Mouse (Mus musculus) myocyte (in vitro differentiated cells): ENCODE measurements around the gene Alg9. TPM values are rescaled to one million over a fixed set of nuclear protein-coding genes. Genes with fewer than 3 reads are reported as not detected.
A peak's percentile ranks its signal among the peaks of the same experiment; 100 is the strongest.

Experiments
- H3K27me3 ChIP-seq: one replicate; pipeline ENCODE4 v1.6.1; 2011; ENCODE audit not compliant: control insufficient read depth, insufficient read depth, insufficient read length
- H3K36me3 ChIP-seq: one replicate; pipeline ENCODE4 v1.6.1; 2011; ENCODE audit not compliant: control insufficient read depth, insufficient read depth
- H3K4me2 ChIP-seq: one replicate; pipeline ENCODE4 v1.6.1; 2011; ENCODE audit warnings: low read depth, control low read depth
- H3K4me3 ChIP-seq: one replicate; pipeline ENCODE4 v1.5.1; 2011; ENCODE audit warnings: mild to moderate bottlenecking, control low read depth, moderate library complexity
- H3K79me2 ChIP-seq: one replicate; pipeline ENCODE4 v1.6.1; 2011; ENCODE audit not compliant: control insufficient read depth, insufficient read depth
- H3ac ChIP-seq: one replicate; pipeline ENCODE4 v1.6.1; 2011; ENCODE audit not compliant: control insufficient read depth, insufficient read length
- CEBPB ChIP-seq: IDR thresholded peaks from 2 replicates; pipeline ENCODE4 v1.6.1; 2011; ENCODE audit warnings: mild to moderate bottlenecking, moderate library complexity; ENCODE audit not compliant: poor library complexity, insufficient read depth, severe bottlenecking
- E2F4 ChIP-seq: IDR thresholded peaks from one replicate; pipeline ENCODE4 v1.6.1; 2011; ENCODE audit warnings: mild to moderate bottlenecking, control low read depth, moderate library complexity; ENCODE audit not compliant: insufficient read depth
- MAX ChIP-seq: IDR thresholded peaks from one replicate; pipeline ENCODE4 v1.6.1; 2011; ENCODE audit warnings: low read depth, mild to moderate bottlenecking, control low read depth
- MYOD1 ChIP-seq, 3 experiments: IDR thresholded peaks; one replicate each; pipeline ENCODE4 v1.6.1; 2011; ENCODE audit warnings: control low read depth in 2 of 3, low read depth in 2 of 3, mild to moderate bottlenecking in 2 of 3, moderate library complexity in 1 of 3; ENCODE audit not compliant: insufficient read length in 2 of 3, control insufficient read depth in 1 of 3
- MYOG ChIP-seq, 3 experiments: IDR thresholded peaks; one replicate each; pipeline ENCODE4 v1.6.1; 2011; ENCODE audit warnings: control low read depth in 2 of 3, low read depth in 2 of 3, mild to moderate bottlenecking in 2 of 3; ENCODE audit not compliant: insufficient read length in 2 of 3, control insufficient read depth in 1 of 3, insufficient read depth in 1 of 3
- POLR2A ChIP-seq: IDR thresholded peaks from one replicate; pipeline ENCODE4 v1.6.1; 2011; ENCODE audit warnings: low read depth, mild to moderate bottlenecking, control low read depth, moderate library complexity; ENCODE audit not compliant: insufficient read length
- POLR2AphosphoS2 ChIP-seq: IDR thresholded peaks from one replicate; pipeline ENCODE4 v1.6.1; 2011; ENCODE audit warnings: low read depth, control low read depth; ENCODE audit not compliant: insufficient read length
- REST ChIP-seq: IDR thresholded peaks from one replicate; pipeline ENCODE4 v1.6.1; 2011; ENCODE audit warnings: mild to moderate bottlenecking, control low read depth, moderate library complexity; ENCODE audit not compliant: insufficient read depth, insufficient read length
- SRF ChIP-seq: IDR thresholded peaks from one replicate; pipeline ENCODE4 v1.6.1; 2011; ENCODE audit warnings: low read depth; ENCODE audit not compliant: control insufficient read depth, insufficient read length
- TCF12 ChIP-seq: IDR thresholded peaks from one replicate; pipeline ENCODE4 v1.6.1; 2011; ENCODE audit warnings: mild to moderate bottlenecking, control low read depth; ENCODE audit not compliant: poor library complexity, insufficient read depth, severe bottlenecking
- TCF3 ChIP-seq: IDR thresholded peaks from one replicate; pipeline ENCODE4 v1.6.1; 2011; ENCODE audit warnings: low read depth, control low read depth; ENCODE audit not compliant: insufficient read length
- USF1 ChIP-seq: IDR thresholded peaks from one replicate; pipeline ENCODE4 v1.6.1; 2011; ENCODE audit warnings: low read depth, mild to moderate bottlenecking, control low read depth, moderate library complexity
- polyA plus RNA-seq: library from polyadenylated mRNA; unstranded; fragments of >200 nt; fragmentation: generic; extraction: Trizol; gene quantifications from one replicate; pipeline ENCODE4 v1.2.1, GENCODE M21; 2012; ENCODE audit warnings: missing spikeins

Alg9 gene
- polyA plus RNA-seq, 1 experiment: 22.5 TPM

- H3K79me2 ChIP-seq: no peaks in the 10 kb centered on the region
- no peaks in the 10 kb centered on the region for H3K27me3 ChIP-seq
- TF ChIP-seq TCF3 (no peak), POLR2A (no peak), REST (no peak)
- H3K36me3 ChIP-seq: no peaks in the 10 kb centered on the region
- no peak overlapping the region for H3ac ChIP-seq
- no peak overlapping the region for H3K4me3 ChIP-seq
- H3K4me2 ChIP-seq: no peak overlapping the region
Observed at GRCm38 (mm10) chr9:50729600-50729999, 45.2 kb upstream of the Alg9 start.

DNA sequence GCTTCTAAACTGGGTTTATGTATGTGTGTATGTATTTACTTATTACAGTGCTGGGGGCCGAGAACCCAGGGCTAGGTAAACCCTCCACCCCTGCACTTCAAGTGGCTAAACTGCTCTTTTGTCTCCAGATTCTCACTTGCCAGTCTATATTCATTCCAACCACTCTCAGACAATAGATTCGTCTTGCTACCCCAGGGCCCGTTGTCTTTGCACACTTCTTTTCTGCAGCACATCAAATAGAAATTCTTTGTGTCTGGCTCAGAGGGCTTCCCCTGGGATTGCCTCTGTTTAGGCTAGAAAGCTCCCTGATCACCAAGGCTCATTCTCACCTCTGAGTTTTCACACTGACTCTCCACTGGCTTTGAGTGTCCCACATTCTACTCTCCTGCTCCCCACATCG lies 42.3 kb upstream of the Alg9 start:
- Histone ChIP-seq H3K4me3 (no peak overlapping the region), H3ac (no peak overlapping the region), H3K27me3 (no peaks in the 10 kb centered on the region), H3K4me2 (peak overlapping the region; percentile 13), H3K36me3 (no peaks in the 10 kb centered on the region), H3K79me2 (no peaks in the 10 kb centered on the region)
- TF ChIP-seq MAX: no peak
- no peak for TF ChIP-seq MYOG (IDR thresholded peaks at IDR 0.05; ENCODE audit: control insufficient read depth in 1 of 3, insufficient read depth in 1 of 3, insufficient read length in 2 of 3, low read depth in 2 of 3)
- TF ChIP-seq CEBPB: no peak
- no peak for TF ChIP-seq TCF12
- no peak for TF ChIP-seq MYOD1 (IDR thresholded peaks at IDR 0.05; ENCODE audit: control insufficient read depth in 1 of 3, insufficient read length in 2 of 3, low read depth in 2 of 3)
- TF ChIP-seq TCF3: no peak
- TF ChIP-seq REST: no peak
- no peak for TF ChIP-seq POLR2A
- no peak for TF ChIP-seq SRF
- no peak for TF ChIP-seq E2F4
- TF ChIP-seq USF1: no peak

DNA sequence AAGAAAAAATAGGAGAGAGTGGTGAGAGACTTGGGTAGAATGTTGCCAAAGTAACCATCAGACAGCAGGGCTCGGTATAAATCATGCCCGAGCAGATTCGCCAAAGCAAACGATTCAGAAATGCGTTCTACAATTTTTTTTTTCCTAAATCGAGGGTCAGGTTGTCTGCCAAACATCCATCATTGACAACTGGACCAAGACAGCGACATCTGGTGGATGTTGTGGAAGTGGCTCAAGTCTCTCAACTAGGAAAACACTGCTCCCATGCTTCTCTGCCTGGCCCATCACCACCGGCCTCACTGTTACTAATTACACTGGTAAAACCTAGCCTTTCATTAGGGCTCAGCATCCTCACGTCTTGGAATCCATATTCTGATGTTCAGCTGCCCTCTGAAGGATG lies 39.8 kb upstream of the Alg9 start:
- Histone ChIP-seq H3K27me3 (no peaks in the 10 kb centered on the region), H3K79me2 (no peaks in the 10 kb centered on the region), H3K4me3 (no peak overlapping the region), H3K4me2 (peak overlapping the region; percentile 60), H3ac (no peak overlapping the region), H3K36me3 (no peaks in the 10 kb centered on the region)
- no peak for TF ChIP-seq REST
- TF ChIP-seq POLR2A: no peak
- no peak for TF ChIP-seq TCF12
- no peak for TF ChIP-seq CEBPB
- TF ChIP-seq MYOD1 (IDR thresholded peaks at IDR 0.05; ENCODE audit: control insufficient read depth in 1 of 3, insufficient read length in 2 of 3, low read depth in 2 of 3): no peak
- TF ChIP-seq E2F4: no peak
- TF ChIP-seq MYOG (IDR thresholded peaks at IDR 0.05; ENCODE audit: control insufficient read depth in 1 of 3, insufficient read depth in 1 of 3, insufficient read length in 2 of 3, low read depth in 2 of 3): no peak
- TF ChIP-seq USF1: no peak
- no peak for TF ChIP-seq MAX
- TF ChIP-seq TCF3: no peak
- no peak for TF ChIP-seq SRF
- TF ChIP-seq POLR2AphosphoS2: no peak

DNA sequence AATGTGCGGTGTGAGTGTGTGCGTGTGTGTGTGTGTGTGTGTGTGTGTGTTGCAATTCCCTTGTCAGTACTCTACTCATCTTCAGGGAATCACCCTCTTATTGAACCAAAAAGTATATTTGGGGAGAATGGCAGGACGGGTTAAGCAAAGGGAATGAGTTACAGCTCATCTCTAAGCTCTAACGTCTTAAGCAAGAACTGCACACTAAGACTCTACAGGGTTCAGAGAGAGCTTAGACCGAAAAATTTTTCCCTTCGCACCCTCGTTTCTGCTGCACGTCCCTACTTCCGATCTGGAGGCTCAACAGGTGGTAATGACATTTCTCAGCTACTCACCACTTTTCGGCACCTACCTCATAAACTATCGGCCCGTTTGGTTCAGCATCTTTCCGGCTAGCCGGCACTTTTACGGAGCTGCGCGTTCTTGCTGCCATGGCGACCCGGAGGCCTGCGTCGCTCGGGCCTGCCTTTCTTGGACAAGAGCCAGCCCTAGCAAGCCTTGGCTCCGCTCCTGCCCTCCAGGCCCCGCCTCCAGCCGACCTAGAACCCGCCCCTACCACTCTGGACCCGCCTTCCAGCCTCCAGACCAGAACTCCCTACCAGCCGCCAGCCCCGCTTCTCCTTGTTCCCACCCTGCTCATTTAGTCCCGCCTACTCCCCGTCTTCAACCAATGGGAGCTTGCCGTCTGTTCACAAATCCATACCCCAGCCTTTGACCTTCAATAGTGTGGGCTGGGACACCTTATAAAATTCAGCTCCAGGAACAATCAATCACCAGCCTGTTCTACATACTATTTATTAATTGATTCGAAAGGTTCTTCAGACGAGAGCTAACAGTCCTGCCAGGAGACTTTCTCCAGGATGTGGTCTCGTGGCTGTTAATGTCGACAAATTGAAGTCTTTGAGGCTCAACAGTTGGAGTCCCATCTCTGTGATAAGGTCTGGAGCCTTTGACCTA lies 35.6 kb upstream of the Alg9 start, which contains the start of gene Dixdc1:
Gene Dixdc1 (minus strand): TSS at position 604 of the 957 bp plus-strand sequence.
- Histone ChIP-seq H3K36me3 (peaks cover 4% of the 10 kb centered on the region), H3K4me2 (no peak within 1 kb of the TSS), H3K4me3 (no peak within 1 kb of the TSS), H3ac (no peak within 1 kb of the TSS), H3K27me3 (no peaks in the 10 kb centered on the region), H3K79me2 (no peaks in the 10 kb centered on the region)
- TF ChIP-seq REST: no peak
- no peak for TF ChIP-seq MYOG (IDR thresholded peaks at IDR 0.05; ENCODE audit: control insufficient read depth in 1 of 3, insufficient read depth in 1 of 3, insufficient read length in 2 of 3, low read depth in 2 of 3)
- TF ChIP-seq E2F4: no peak
- TF ChIP-seq SRF: no peak
- no peak for TF ChIP-seq USF1
- TF ChIP-seq TCF3: no peak
- no peak for TF ChIP-seq MAX
